Mouse (Mus musculus) midbrain, postnatal 0 days (tissue): ENCODE measurements at regions not wholly inside any gene's neighbourhood (a gene's known extent, or its start where the extent isn't known, plus 50 kb on each side); places are given as distances from the start of the nearest gene placed in this dataset.

ENCODE experiments used
- ATAC-seq: fragments of 200-750 bp; cut with Nextera tagmentation; 2 replicates; pipeline ENCODE4 v1.8.0; 2017; ENCODE audit warnings: moderate number of reproducible peaks, mild to moderate bottlenecking, moderate TSS enrichment, moderate library complexity; ENCODE audit not compliant: low FRiP score
- DNase-seq: peaks from one replicate; pipeline ENCODE4 v3.0.0-alpha.2; 2015; ENCODE audit warnings: low spot score
- H3K27ac ChIP-seq: fragments of 300-500 bp; sonication (generic); 2 replicates; pipeline ENCODE4 v1.5.1; 2014; ENCODE audit warnings: low read depth, mild to moderate bottlenecking, low read length, mixed read lengths
- H3K27me3 ChIP-seq: fragments of 300-500 bp; sonication (generic); 2 replicates; pipeline ENCODE4 v1.6.1; 2014; ENCODE audit warnings: low read length, control low read depth, mixed read lengths; ENCODE audit not compliant: insufficient read depth
- H3K36me3 ChIP-seq: fragments of 300-500 bp; sonication (generic); 2 replicates; pipeline ENCODE4 v1.6.1; 2014; ENCODE audit warnings: low read length, control low read depth, mixed read lengths; ENCODE audit not compliant: insufficient read depth
- H3K4me1 ChIP-seq: fragments of 300-500 bp; sonication (generic); 2 replicates; pipeline ENCODE4 v1.6.1; 2014; ENCODE audit warnings: mild to moderate bottlenecking, control low read depth, antibody characterized with exemption, low read length, mixed read lengths; ENCODE audit not compliant: insufficient read depth
- H3K4me2 ChIP-seq: fragments of 300-500 bp; sonication (generic); 2 replicates; pipeline ENCODE4 v1.6.1; 2014; ENCODE audit warnings: low read depth, mild to moderate bottlenecking, low read length, mixed read lengths; ENCODE audit not compliant: poor library complexity, severe bottlenecking
- H3K4me3 ChIP-seq: fragments of 300-500 bp; sonication (generic); 2 replicates; pipeline ENCODE4 v1.5.1; 2014; ENCODE audit warnings: low read depth, mild to moderate bottlenecking, low read length, moderate library complexity
- H3K9ac ChIP-seq: fragments of 300-500 bp; sonication (generic); replicated peaks from 2 replicates; pipeline ENCODE4 v1.6.1; 2014; ENCODE audit warnings: mild to moderate bottlenecking, low read length, moderate library complexity, mixed read lengths; ENCODE audit not compliant: poor library complexity, severe bottlenecking
- H3K9me3 ChIP-seq: fragments of 300-500 bp; sonication (generic); 2 replicates; pipeline ENCODE4 v1.6.1; 2016; ENCODE audit warnings: low read length, control low read depth
- CTCF ChIP-seq: IDR thresholded peaks from 2 replicates; pipeline ENCODE4 v1.5.1; 2016; ENCODE audit warnings: antibody characterized with exemption, mild to moderate bottlenecking
- WGBS: fragments of 180-500 bp; shearing (Covaris S2); extraction: QIAGEN DNeasy Blood & Tissue Kit; methylation state at CpG from one replicate; pipeline ENCODE4 v1.1.7; 2014; 5-methylcytosine and 5-hydroxymethylcytosine counted together

GRCm38 (mm10) chr5:46673413-46673812, 816.0 kb upstream of the Lcorl start:
- no peak overlapping the region for H3K9ac ChIP-seq
- ATAC-seq (no peak), DNase-seq (no peak)
- H3K4me3 ChIP-seq, result no peak overlapping the region
- no peak overlapping the region for H3K4me2 ChIP-seq
- H3K27ac ChIP-seq, result no peak overlapping the region
- 75% methylated on average over 1 of the region's 1 CpGs for WGBS
- no peaks in the 10 kb centered on the region for H3K9me3 ChIP-seq
- no peaks in the 10 kb centered on the region for H3K4me1 ChIP-seq
- no peak for TF ChIP-seq CTCF
- H3K36me3 ChIP-seq, result no peaks in the 10 kb centered on the region
- no peaks in the 10 kb centered on the region for H3K27me3 ChIP-seq

GRCm38 (mm10) chr5:46670484-46670883, 813.1 kb upstream of the Lcorl start:
- H3K27ac ChIP-seq, result no peak overlapping the region

GRCm38 (mm10) chr5:46666250-46666649, 808.8 kb upstream of the Lcorl start:
- peak; percentile 7 for DNase-seq
- TF ChIP-seq CTCF, result no peak
- Histone ChIP-seq H3K36me3 (no peaks in the 10 kb centered on the region), H3K27me3 (no peaks in the 10 kb centered on the region), H3K9ac (no peak overlapping the region), H3K4me3 (no peak overlapping the region), H3K27ac (no peak overlapping the region), H3K9me3 (no peaks in the 10 kb centered on the region), H3K4me2 (no peak overlapping the region), H3K4me1 (no peaks in the 10 kb centered on the region)
- no peak for ATAC-seq
- WGBS, result 24% methylated on average over 3 of the region's 3 CpGs

More at GRCm38 (mm10) chr5:46670484-46670883, 813.1 kb upstream of the Lcorl start:
- DNase-seq (no peak), ATAC-seq (no peak)
- no peaks in the 10 kb centered on the region for H3K9me3 ChIP-seq
- WGBS, result 65% methylated on average over 2 of the region's 2 CpGs
- no peak overlapping the region for H3K4me2 ChIP-seq
- H3K27me3 ChIP-seq, result no peaks in the 10 kb centered on the region
- H3K4me1 ChIP-seq, result no peaks in the 10 kb centered on the region
- H3K9ac ChIP-seq, result no peak overlapping the region
- no peak for TF ChIP-seq CTCF
- H3K4me3 ChIP-seq, result no peak overlapping the region
- no peaks in the 10 kb centered on the region for H3K36me3 ChIP-seq

GRCm38 (mm10) chr5:46657065-46657464, 799.6 kb upstream of the Lcorl start:
- no peak for ATAC-seq
- H3K4me2 ChIP-seq, result no peak overlapping the region
- no peaks in the 10 kb centered on the region for H3K36me3 ChIP-seq
- no peaks in the 10 kb centered on the region for H3K27me3 ChIP-seq
- no peaks in the 10 kb centered on the region for H3K9me3 ChIP-seq
- DNase-seq, result no peak
- H3K4me1 ChIP-seq, result no peaks in the 10 kb centered on the region
- no peak for TF ChIP-seq CTCF
- no peak overlapping the region for H3K9ac ChIP-seq
- no peak overlapping the region for H3K27ac ChIP-seq
- no peak overlapping the region for H3K4me3 ChIP-seq

- H3K9me3 ChIP-seq, result no peaks in the 10 kb centered on the region
- H3K36me3 ChIP-seq, result no peaks in the 10 kb centered on the region
- no peak for TF ChIP-seq CTCF
- 94% methylated on average over 1 of the region's 1 CpGs for WGBS
- H3K4me3 ChIP-seq, result no peak overlapping the region
- no peak for DNase-seq
- H3K9ac ChIP-seq, result no peak overlapping the region
- no peaks in the 10 kb centered on the region for H3K4me1 ChIP-seq
- H3K4me2 ChIP-seq, result no peak overlapping the region
- no peak overlapping the region for H3K27ac ChIP-seq
- no peaks in the 10 kb centered on the region for H3K27me3 ChIP-seq
- ATAC-seq, result no peak
These were observed 796.8 kb upstream of the Lcorl start for GRCm38 (mm10) chr5:46654189-46654588.

GRCm38 (mm10) chr5:46643009-46643408, 785.6 kb upstream of the Lcorl start:
- Histone ChIP-seq H3K9me3 (no peaks in the 10 kb centered on the region), H3K36me3 (no peaks in the 10 kb centered on the region), H3K27ac (no peak overlapping the region), H3K9ac (no peak overlapping the region), H3K27me3 (no peaks in the 10 kb centered on the region), H3K4me3 (no peak overlapping the region), H3K4me1 (no peaks in the 10 kb centered on the region), H3K4me2 (no peak overlapping the region)
- DNase-seq, result no peak
- ATAC-seq, result no peak
- no peak for TF ChIP-seq CTCF
- WGBS, result 89% methylated on average over 2 of the region's 2 CpGs
